Mouse (Mus musculus) E14TG2a.4 (cell line): ENCODE measurements around the gene Il31ra.

ENCODE experiments used
- CTCF ChIP-seq: conservative IDR thresholded peaks from 2 replicates; pipeline ENCODE4 v1.5.1; 2014; ENCODE audit warnings: low read length
- NANOG ChIP-seq: IDR thresholded peaks from 2 replicates; pipeline ENCODE4 v1.6.1; 2014; ENCODE audit warnings: borderline replicate concordance, low read length, mixed read lengths

DNA sequence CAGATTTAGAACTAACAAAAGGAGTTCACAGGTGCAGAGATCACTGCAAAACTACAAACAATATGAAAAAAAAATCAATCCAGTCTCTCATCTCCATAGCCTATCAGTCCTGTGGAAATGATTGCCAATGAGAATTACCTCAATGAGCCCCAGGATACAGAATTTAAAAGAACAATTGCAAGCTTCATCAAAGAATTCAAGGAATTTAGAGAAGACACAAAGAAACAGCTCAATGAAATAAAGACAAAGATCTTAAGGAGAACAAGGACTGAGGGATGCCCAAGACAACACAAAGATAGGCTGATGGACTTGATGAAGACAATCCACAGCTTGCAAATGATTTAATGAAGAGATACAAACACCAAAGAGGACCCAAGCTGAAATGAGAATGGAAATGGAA lies 20.4 kb downstream of the Il31ra start:
- TF ChIP-seq CTCF = no peak
- TF ChIP-seq NANOG = peak; percentile 51; the same call in 1 of the 2 replicates
